Comparison of ENCODE assay signal across 10 mouse cellular contexts in genomic region chr4:99181739-99182419, GRCm38 (mm10). TPM values are rescaled to one million over a fixed set of nuclear protein-coding genes. Genes with fewer than 3 reads are reported as not detected.
DNase-seq lines count a peak whose midpoint lies in the region; ATAC-seq lines count a peak whose summit lies in the region.
"Had no signal": no experiment of that assay in that cellular context is flagged by ENCODE, and none has a peak within 500 bp of the region (broad histone marks: within the 10 kb centered on the region; RNA-seq: fewer than 3 reads in every experiment).

No protein-coding gene starts in this region.

- H3K4me2 ChIP-seq in heart, embryonic 12.5 days = no peak overlapping the region
- no peak overlapping the region for H3K4me2 ChIP-seq in midbrain, embryonic 15.5 days
- H3K4me2 ChIP-seq: limb, embryonic 13.5 days had no signal

- H3K9me3 ChIP-seq in heart, embryonic 12.5 days (replicated peaks) = no peaks in the 10 kb centered on the region
- no peaks in the 10 kb centered on the region for H3K9me3 ChIP-seq in midbrain, embryonic 15.5 days
- H3K9me3 ChIP-seq: limb, embryonic 13.5 days had no signal

- intact Hi-C loops in heart, postnatal 10 days (cut with DNase I) = loop anchor here (2.0 to 5.0 kb wide), 7 partner anchors 61 to 445 kb away; partner anchors contain the start of genes Dock7 and Usp1

- H3K4me3 ChIP-seq in heart, embryonic 12.5 days = no peak overlapping the region
- no peak overlapping the region for H3K4me3 ChIP-seq in midbrain, embryonic 15.5 days
- H3K4me3 ChIP-seq: limb, embryonic 13.5 days had no signal

- DNase-seq in adrenal gland, adult (ENCODE audit: inconsistent age in 2 of 2, low spot score in 1 of 2) = peak; percentile 41 to 74
- no peak for DNase-seq in adrenal gland, postnatal 4 days (ENCODE audit: low spot score in 2 of 2)
- peak; percentile 36 to 40 for DNase-seq in heart, postnatal 10 days
- peak; percentile 31 for DNase-seq in lung, postnatal 36 days
- no peak for DNase-seq in lung, postnatal 25 days (ENCODE audit: low spot score)
- no peak for DNase-seq in B cell, adult 2 months

- H3K9ac ChIP-seq in heart, embryonic 12.5 days = no peak overlapping the region
- no peak overlapping the region for H3K9ac ChIP-seq in midbrain, embryonic 15.5 days
- H3K9ac ChIP-seq: limb, embryonic 13.5 days had no signal

- H3K27me3 ChIP-seq in heart, embryonic 12.5 days (replicated peaks) = no peaks in the 10 kb centered on the region
- no peaks in the 10 kb centered on the region for H3K27me3 ChIP-seq in midbrain, embryonic 15.5 days (replicated peaks)
- H3K27me3 ChIP-seq: limb, embryonic 13.5 days had no signal

- no peaks in the 10 kb centered on the region for H3K36me3 ChIP-seq in heart, embryonic 12.5 days
- H3K36me3 ChIP-seq in midbrain, embryonic 15.5 days (replicated peaks) = no peaks in the 10 kb centered on the region
- H3K36me3 ChIP-seq: limb, embryonic 13.5 days had no signal

- H3K4me1 ChIP-seq in heart, embryonic 12.5 days (replicated peaks) = peaks cover 6% of the 10 kb centered on the region
- H3K4me1 ChIP-seq in midbrain, embryonic 15.5 days = 0 out of 2 replicates have a peak, but pooled peaks cover 3% of the 10 kb centered on the region

- no peak overlapping the region for H3K27ac ChIP-seq in heart, embryonic 12.5 days (ENCODE audit: poor library complexity, severe bottlenecking)
- no peak overlapping the region for H3K27ac ChIP-seq in midbrain, embryonic 15.5 days
- H3K27ac ChIP-seq: kidney, postnatal 0 days; limb, embryonic 13.5 days had no signal

- ATAC-seq in heart, embryonic 12.5 days (ENCODE audit: insufficient number of reproducible peaks, low FRiP score) = no peak
- peak; percentile 40; the same call in 1 of the 2 replicates for ATAC-seq in midbrain, embryonic 15.5 days (replicated peaks)

- 65% methylated on average over 9 of the region's 9 CpGs for WGBS in heart, embryonic 12.5 days
- WGBS in midbrain, embryonic 15.5 days = 60% methylated on average over 9 of the region's 9 CpGs

RNA-seq across cellular contexts. Expression of gene Atg4c, which starts 11.9 kb away (rescaled TPM):
- total RNA-seq in adrenal gland, postnatal 4 days (2021) = 10 to 100 TPM; 12.9 to 13.8 TPM
- 1 to 10 TPM; 4.9 to 7.5 TPM for total RNA-seq in heart, postnatal 10 days (2021)
- polyA plus RNA-seq in heart, embryonic 12.5 days (2016; fragmentation: Nextera tagmentation; extraction: Ambion mirVana) = 12.8 and 13.1 TPM in 2 replicates
- polyA plus RNA-seq in midbrain, embryonic 15.5 days (2015; fragmentation: Nextera tagmentation; extraction: Ambion mirVana) = 15.9 and 21.1 TPM in 2 replicates

Comparison
In these comparisons a context has a peak if more than half of its experiments do, and no peak if none do; other contexts are left out.
1. DNase-seq: peak in adrenal gland, adult (2 of 2), heart, postnatal 10 days (2 of 2) and lung, postnatal 36 days (single experiment); none in adrenal gland, postnatal 4 days (0 of 2), lung, postnatal 25 days (single experiment) and B cell, adult 2 months (0 of 2).